Mouse (Mus musculus) ES-Bruce4 (cell line): ENCODE data around the gene Letm1.

Experiments used
- CTCF ChIP-seq: IDR thresholded peaks from one replicate; pipeline ENCODE4 v1.8.1; 2011; ENCODE audit warnings: low read depth, low read length
- EP300 ChIP-seq: IDR thresholded peaks from 2 replicates; pipeline ENCODE4 v1.6.1; 2011; ENCODE audit warnings: low read depth, low read length; ENCODE audit not compliant: insufficient read depth
- POLR2A ChIP-seq: IDR thresholded peaks from one replicate; pipeline ENCODE4 v1.8.1; 2011; ENCODE audit warnings: low read length; ENCODE audit not compliant: insufficient read depth

DNA sequence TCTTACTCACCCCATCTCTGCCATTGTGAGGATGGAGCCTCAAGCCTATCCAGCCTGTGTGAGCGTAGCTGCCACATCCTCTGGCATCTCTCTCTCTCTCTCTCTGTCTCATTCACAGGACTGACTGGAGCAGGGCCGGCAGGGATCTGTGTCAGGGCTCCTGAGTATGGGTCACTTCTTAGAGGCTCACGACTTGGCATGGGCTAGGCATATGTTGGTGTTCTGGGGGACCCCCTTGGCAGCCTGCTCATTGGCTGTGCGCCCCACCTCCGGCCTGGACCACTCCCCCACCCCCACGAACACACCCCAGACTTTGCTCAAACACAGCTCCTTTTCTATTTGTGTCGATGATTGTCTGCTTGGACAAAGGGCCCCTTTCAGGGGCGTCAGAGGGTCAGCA is 78.6 kb downstream of the Letm1 start:
- TF ChIP-seq POLR2A: no peak
- no peak for TF ChIP-seq EP300
- TF ChIP-seq CTCF: no peak
